Mouse (Mus musculus) lung, postnatal 0 days (tissue): ENCODE data around the gene Evl.

Source experiments
- CTCF ChIP-seq: IDR thresholded peaks from 2 replicates; pipeline ENCODE4 v1.5.1; 2016; ENCODE audit warnings: antibody characterized with exemption, mild to moderate bottlenecking
- EP300 ChIP-seq: IDR thresholded peaks from 2 replicates; pipeline ENCODE4 v1.6.1; 2016; ENCODE audit warnings: antibody characterized with exemption, mild to moderate bottlenecking, control low read depth

DNA sequence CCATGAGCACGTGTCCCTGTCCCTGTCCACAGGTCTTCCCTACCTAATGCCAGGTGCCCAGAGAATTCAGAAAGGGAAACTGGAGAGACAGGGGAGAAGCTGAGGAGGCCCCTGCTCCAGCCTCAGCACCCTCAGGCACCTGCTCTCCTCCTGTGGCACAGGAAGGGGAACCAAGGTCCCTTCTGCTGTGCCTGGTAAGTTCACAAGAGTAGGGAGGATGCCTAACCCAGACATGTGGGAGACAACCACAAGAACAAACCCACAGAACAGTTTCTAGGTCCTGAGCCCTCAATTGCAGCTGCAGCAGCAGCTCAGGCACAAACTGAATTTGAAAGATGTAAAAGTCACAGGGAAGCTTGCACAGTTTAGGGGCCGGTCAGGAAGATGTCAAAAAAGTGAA, 146.7 kb downstream of the Evl start:
- no peak for TF ChIP-seq CTCF
- no peak for TF ChIP-seq EP300
